Mouse (Mus musculus) spleen, adult 2 months (tissue): ENCODE measurements around the gene Rsrc2.

Experiments used
- CTCF ChIP-seq: fragments of 200-500 bp; IDR thresholded peaks from 2 replicates; pipeline ENCODE4 v1.5.1; 2011; ENCODE audit warnings: mild to moderate bottlenecking, inconsistent platforms; ENCODE audit not compliant: insufficient read depth, insufficient read length, insufficient replicate concordance; ENCODE audit errors: extremely low read depth
- POLR2A ChIP-seq: fragments of 200-500 bp; IDR thresholded peaks from 2 replicates; pipeline ENCODE4 v1.6.1; 2011; ENCODE audit warnings: low read depth, low read length, inconsistent platforms

- TF ChIP-seq CTCF (no peak), POLR2A (no peak)
Observed at GRCm38 (mm10) chr5:123709571-123709970, 39.6 kb downstream of the Rsrc2 start.
